Mouse (Mus musculus): ENCODE results near the gene Thrb.
A peak's percentile ranks its signal among the peaks of the same experiment; 100 is the strongest.

Gene Thrb

DNA sequence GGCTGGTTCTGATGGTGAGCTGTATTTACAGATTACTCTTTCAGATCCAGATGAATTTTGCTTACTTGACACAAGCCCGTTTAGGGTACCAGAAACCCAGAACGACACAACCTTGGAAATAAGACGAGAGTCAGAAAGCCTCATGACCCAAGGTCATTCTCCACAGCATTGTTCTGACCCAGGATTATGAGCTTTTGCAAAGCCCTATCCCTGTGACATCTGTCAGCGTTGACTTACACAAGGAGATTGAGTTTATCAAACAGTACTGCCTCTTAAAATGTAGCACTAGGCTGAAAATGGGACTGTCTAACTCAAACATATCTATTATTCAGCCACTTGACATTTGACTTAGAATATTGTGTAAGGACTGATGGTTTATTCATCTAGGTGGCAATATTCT, 312.1 kb downstream of the Thrb start:
- DNase-seq, result no peak

DNA sequence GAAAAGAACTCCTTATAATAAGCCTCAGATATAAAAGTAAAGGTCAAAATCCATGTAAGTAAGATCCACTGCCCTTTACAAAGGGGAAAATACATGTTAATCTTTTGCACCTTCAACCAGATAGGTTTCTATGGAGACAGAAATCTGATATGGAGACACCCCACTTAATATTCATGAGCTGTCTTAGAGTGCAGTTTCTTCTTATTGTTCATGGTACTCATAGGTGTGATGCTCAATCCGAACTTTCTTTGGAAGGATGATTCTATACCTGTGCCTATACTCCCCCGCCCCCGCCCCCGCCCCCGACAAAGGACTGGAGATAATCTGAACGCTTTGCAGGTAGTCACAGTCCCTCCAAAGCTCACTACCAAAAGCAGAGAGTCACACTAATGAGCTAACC, 312.6 kb downstream of the Thrb start:
- no peak for DNase-seq

GRCm38 (mm10) chr14:17975786-17976185, 315.7 kb downstream of the Thrb start:
- no peak for DNase-seq

DNA sequence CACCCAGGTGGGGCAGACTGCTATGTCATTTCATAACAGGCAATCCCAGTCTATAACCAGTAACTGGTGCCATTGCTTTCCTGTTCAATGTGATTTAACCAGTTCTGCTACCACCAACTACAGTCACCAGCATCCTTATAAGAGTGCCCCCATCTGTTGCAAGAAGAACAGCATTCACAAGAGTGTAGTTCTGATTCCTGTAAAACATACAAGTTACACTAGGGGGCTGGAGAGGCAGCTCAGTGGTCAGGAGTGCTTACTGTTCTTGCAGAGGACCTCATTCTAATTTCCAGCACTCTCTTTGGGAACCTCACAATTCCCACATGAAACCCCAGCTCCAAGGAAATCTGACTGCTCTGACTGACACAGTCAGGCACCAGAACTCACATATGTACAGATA, 318.2 kb downstream of the Thrb start:
- DNase-seq, result no peak

- DNase-seq, result no peak
Measured at GRCm38 (mm10) chr14:17981258-17981657, 321.2 kb downstream of the Thrb start.

- DNase-seq, result no peak
Measured at GRCm38 (mm10) chr14:17982017-17982416, 322.0 kb downstream of the Thrb start.

GRCm38 (mm10) chr14:17983390-17983789, 323.3 kb downstream of the Thrb start:
- DNase-seq, result no peak

GRCm38 (mm10) chr14:17983839-17984238, 323.8 kb downstream of the Thrb start:
- DNase-seq, result no peak

DNA sequence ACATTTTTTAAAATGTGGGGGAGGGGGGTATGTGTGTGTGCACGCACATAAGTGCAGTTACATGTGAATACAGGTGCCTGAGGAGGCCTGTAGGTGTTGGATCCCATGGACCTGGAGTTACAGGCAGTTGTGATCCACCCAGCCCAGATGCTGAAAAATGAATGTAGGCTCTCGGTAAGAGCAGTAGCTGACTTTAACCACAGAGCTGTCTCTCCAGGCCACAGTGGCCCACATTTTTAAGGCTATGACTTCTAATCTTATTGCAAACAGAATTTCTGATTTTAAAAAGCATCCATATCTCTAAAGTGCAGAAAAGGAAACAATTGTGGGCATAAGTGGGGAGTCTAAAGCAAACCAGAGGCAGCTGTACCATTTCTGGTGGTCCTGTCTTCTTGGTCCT, 328.5 kb downstream of the Thrb start:
- DNase-seq, result no peak

DNA sequence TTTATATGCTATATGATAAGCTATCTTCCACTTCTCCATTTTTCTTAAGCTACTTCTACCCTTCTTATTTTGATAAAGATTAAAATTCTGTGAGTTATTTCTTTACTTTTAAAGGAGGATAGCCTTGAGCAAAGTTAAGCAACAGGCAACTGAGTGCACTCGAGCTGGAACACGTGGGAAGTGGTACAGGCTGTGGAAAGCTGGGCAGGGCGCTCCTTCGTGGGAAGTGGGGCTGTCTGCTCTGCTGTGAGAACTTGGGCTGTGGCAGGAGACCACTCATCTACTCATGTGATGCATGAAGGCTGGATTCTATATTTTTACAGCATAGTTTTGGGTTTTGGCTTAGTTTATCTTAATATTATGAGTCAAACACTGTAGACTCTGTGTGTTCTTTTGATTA, 329.1 kb downstream of the Thrb start:
- no peak for DNase-seq

DNA sequence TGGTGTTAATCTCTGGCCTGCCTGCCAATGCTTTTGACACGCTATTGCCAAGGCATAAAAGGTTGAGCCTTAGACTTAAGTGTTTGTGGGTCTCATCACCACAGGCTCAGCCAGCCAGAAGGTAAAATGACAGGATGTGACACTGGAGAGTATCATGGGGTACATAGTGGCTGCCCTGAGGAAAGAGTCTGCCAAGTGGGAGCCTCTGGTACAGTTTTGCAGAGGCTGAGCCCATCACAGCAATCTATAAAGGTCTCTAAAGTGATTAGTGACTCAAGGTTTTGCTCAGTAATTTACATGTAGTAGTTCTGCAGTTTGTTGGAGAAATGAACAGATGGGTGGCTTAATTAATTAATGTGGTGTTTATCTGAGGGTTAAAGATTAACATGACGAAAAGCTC, 330.1 kb downstream of the Thrb start:
- DNase-seq, result no peak

- no peak for DNase-seq
Measured at GRCm38 (mm10) chr14:18001886-18002285, 341.8 kb downstream of the Thrb start.

DNA sequence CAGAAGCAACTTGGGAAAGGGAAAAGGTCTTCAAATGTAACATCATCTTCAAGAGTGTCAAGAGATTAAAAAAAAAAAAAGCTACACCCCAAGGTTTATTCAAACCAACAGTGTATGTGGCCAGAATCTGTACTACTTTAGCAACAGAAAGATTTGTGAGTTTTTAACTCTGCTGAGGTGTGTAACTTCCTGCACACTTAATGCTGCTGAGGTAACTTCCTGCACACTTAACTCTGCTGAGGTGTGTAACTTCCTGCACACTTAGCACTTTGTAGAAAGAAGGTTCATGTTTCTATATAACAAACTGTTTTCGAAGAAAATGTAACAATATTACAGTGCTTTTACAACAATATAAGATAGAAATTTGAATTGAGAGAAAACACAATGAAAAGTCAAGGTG, 343.6 kb downstream of the Thrb start:
- no peak for DNase-seq

DNA sequence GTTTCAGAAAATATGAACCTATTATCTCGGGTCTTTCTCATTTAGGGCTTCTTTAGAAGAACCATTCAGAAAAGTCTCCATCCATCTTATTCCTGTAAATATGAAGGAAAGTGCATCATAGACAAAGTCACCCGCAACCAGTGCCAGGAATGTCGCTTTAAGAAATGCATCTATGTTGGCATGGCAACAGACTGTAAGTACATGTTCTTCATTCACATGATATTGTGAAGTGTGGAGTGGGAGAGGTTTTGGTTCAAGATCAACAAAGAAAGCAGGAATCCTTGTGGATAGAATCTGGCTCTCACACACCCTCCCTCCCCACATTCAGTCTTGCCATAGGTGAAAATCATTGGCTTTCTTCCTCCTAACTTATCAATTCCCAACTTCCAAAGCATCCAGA, 348.5 kb downstream of the Thrb start:
- no peak for DNase-seq

- no peak for DNase-seq
Measured at GRCm38 (mm10) chr14:18016604-18017003, 356.5 kb downstream of the Thrb start.

DNA sequence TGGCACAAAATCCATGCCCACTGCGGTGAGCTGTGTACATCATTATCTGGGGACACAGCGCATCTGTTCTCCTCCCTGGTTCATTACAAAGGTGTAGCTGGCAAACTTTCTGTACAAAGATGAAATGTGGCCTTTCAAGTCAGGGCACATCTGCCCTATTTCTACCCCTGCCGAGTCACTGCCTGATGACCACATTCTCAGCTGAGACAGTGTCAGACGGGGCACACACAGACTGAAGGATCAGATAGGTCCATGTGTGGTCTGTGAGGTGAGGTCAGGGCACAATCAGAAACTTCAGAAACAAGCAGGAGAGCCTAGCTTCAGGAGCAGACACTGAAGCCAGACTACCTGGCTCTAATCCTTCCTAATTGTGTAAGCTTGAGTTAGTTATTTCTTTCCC, 360.1 kb downstream of the Thrb start:
- DNase-seq, result no peak

GRCm38 (mm10) chr14:18020636-18021035, 360.6 kb downstream of the Thrb start:
- DNase-seq, result peak; percentile 35 to 43

- DNase-seq, result no peak
Measured at GRCm38 (mm10) chr14:18021726-18022125, 361.7 kb downstream of the Thrb start.

DNA sequence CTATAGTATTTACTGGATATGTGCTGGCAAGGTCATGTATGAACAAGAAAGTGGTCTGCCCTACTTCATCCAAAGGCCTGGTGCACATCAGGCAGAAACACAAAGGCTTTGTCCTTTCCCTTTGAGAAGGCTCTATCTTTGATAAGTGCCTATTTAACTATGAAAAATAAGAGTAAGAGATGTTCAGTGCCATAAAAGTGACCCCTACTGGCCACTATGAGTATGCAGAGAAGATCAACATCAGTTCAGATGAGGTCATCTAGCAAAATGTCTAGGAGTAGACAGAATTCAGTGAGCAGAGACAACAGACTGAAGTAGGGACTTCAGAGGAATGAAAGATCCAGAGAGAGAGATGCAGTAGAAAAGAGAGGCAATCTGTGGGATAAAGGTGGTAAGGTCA, 362.3 kb downstream of the Thrb start:
- no peak for DNase-seq

- no peak for DNase-seq
Measured at GRCm38 (mm10) chr14:18027867-18028266, 367.8 kb downstream of the Thrb start.

- DNase-seq, result no peak
Measured at GRCm38 (mm10) chr14:18029181-18029932, 369.3 kb downstream of the Thrb start.

- DNase-seq, result no peak
Measured at GRCm38 (mm10) chr14:18031941-18032340, 371.9 kb downstream of the Thrb start.

GRCm38 (mm10) chr14:18036573-18036972, 376.5 kb downstream of the Thrb start:
- no peak for DNase-seq

DNA sequence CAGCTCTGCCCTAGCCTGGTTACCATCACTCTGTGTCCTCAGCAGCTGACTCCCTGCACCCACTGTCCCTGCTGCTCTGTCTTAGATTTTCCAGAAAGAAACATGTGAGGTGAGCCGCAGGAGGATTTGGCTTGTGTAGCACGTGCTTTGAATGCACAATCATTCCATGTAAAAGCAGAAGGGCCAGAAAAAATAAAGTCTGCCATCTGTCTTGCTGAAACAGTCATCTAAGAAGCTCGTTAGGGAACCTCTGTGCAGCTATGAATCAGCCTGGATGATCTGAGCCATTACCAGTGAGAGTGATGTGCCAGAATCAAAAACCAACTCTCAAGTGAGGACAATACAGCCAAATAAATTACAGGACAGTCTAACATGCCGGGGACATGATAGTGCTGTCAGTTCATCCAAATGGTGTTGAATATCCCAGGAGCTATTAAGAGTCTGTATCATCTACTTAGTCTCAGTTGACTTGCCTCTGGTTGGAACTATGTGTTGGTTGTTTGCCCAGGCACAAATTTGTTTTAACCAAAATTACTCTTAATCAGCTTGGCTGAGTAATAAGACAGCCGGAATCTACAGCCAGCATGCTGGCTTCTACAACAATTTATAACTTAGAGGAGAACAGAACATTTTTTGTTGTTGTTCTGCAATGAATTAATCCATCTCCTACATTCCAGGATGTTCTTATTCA, 402.2 kb downstream of the Thrb start:
- DNase-seq, result no peak
